8 mouse cellular contexts compared by ENCODE assay signal in genomic region chr11:77100137-77100937, GRCm38 (mm10). TPM values are rescaled to one million over a fixed set of nuclear protein-coding genes. Genes with fewer than 3 reads are reported as not detected.
A peak's percentile ranks its signal among the peaks of the same experiment; 100 is the strongest.
DNase-seq lines count a peak whose midpoint lies in the region; ATAC-seq and TF ChIP-seq lines count a peak whose summit lies in the region.

No protein-coding gene starts in this region.

- H3K4me1 ChIP-seq in CH12.LX (ENCODE audit: control insufficient read depth in 1 of 2, insufficient read depth in 2 of 2) = peaks cover 4 to 22% of the 10 kb centered on the region in 2 experiments
- H3K4me1 ChIP-seq in embryonic fibroblast, embryonic 13.5 days (ENCODE audit: control insufficient read depth, insufficient read depth, low read length) = no peaks in the 10 kb centered on the region
- H3K4me1 ChIP-seq in heart, embryonic 15.5 days (replicated peaks) = peaks cover 12% of the 10 kb centered on the region

- ATAC-seq in heart, embryonic 15.5 days (replicated peaks; ENCODE audit: insufficient number of reproducible peaks, insufficient read depth, low FRiP score, low read depth) = no peak

- H3K4me3 ChIP-seq in CH12.LX (replicated peaks in 1 of 3; ENCODE audit: low read depth in 2 of 3, low read length in 2 of 3, poor library complexity in 1 of 3) = no peak overlapping the region
- no peak overlapping the region for H3K4me3 ChIP-seq in embryonic fibroblast, embryonic 13.5 days (ENCODE audit: insufficient read depth, low read length)
- no peak overlapping the region for H3K4me3 ChIP-seq in heart, embryonic 15.5 days

- 17% methylated on average over 10 of the region's 10 CpGs for WGBS in heart, embryonic 15.5 days

- no peak overlapping the region for H3K27ac ChIP-seq in CH12.LX (ENCODE audit: insufficient read depth, low read depth)
- H3K27ac ChIP-seq in embryonic fibroblast, embryonic 13.5 days (ENCODE audit: insufficient read depth, low read length) = no peak overlapping the region
- no peak overlapping the region for H3K27ac ChIP-seq in heart, embryonic 15.5 days

- in situ Hi-C loops in CH12.LX (cut with MboI; ENCODE audit: low pct_ligation_motif_present, low pct_unique_long_range_greater_than_20kb, low sequenced_read_pairs) = loop anchor here (5.0 to 25.0 kb wide), 5 partner anchors 112 to 687 kb away; partner anchors contain the start of gene Gm10277

- H3K9me3 ChIP-seq in CH12.LX (replicated peaks; ENCODE audit: low read length) = no peaks in the 10 kb centered on the region
- no peaks in the 10 kb centered on the region for H3K9me3 ChIP-seq in heart, embryonic 15.5 days (replicated peaks)

- H3K27me3 ChIP-seq in CH12.LX (replicated peaks) = no peaks in the 10 kb centered on the region
- H3K27me3 ChIP-seq in heart, embryonic 15.5 days = no peaks in the 10 kb centered on the region

- no peaks in the 10 kb centered on the region for H3K36me3 ChIP-seq in CH12.LX (replicated peaks in 1 of 2; ENCODE audit: control insufficient read depth in 1 of 2, insufficient read depth in 1 of 2, low read length in 1 of 2)
- no peaks in the 10 kb centered on the region for H3K36me3 ChIP-seq in heart, embryonic 15.5 days

- peak overlapping the region; percentile 0; the same call in 1 of the 2 replicates for H3K4me2 ChIP-seq in CH12.LX (ENCODE audit: insufficient read depth, low read depth, poor library complexity, severe bottlenecking)
- peak overlapping the region; percentile 37; the same call in 1 of the 2 replicates for H3K4me2 ChIP-seq in heart, embryonic 15.5 days

- TF ChIP-seq POLR2A in CH12.LX (IDR thresholded peaks at IDR 0.05; ENCODE audit: low read depth, low read length) = no peak
- no peak for TF ChIP-seq POLR2A in embryonic fibroblast, embryonic 13.5 days (IDR thresholded peaks at IDR 0.05; ENCODE audit: low read depth, low read length)

- peak; percentile 79 for TF ChIP-seq EP300 in CH12.LX (IDR thresholded peaks at IDR 0.05; ENCODE audit: low read length)

- TF ChIP-seq CTCF in CH12.LX (conservative IDR thresholded peaks at IDR 0.05 in 1 of 2, IDR thresholded peaks at IDR 0.05 in 1 of 2; ENCODE audit: low read depth in 2 of 2, low read length in 2 of 2) = peak; percentile 97 to 99
- peak; percentile 58; the same call in 1 of the 2 replicates for TF ChIP-seq CTCF in embryonic fibroblast, embryonic 13.5 days (IDR thresholded peaks at IDR 0.05; ENCODE audit: borderline replicate concordance, insufficient read depth, low read length)

- no peaks in the 10 kb centered on the region for H3K79me2 ChIP-seq in CH12.LX (replicated peaks; ENCODE audit: control insufficient read depth, extremely low read depth, insufficient read depth, poor library complexity, severe bottlenecking)

- peak; percentile 94 for DNase-seq in CH12.LX (ENCODE audit: extremely low read depth)
- DNase-seq in adrenal gland, postnatal 4 days (ENCODE audit: low spot score in 2 of 2) = peak; percentile 54 to 60
- DNase-seq in layer of hippocampus, adult 9-10 months (ENCODE audit: low spot score) = peak; percentile 80
- DNase-seq in lung, postnatal 4 days = peak; percentile 61 to 87
- peak; percentile 65 for DNase-seq in right cerebral cortex, adult 18-20 months
- peak; percentile 50 for DNase-seq in urinary bladder, postnatal 10 days (ENCODE audit: low spot score)

- H3K9ac ChIP-seq in CH12.LX (ENCODE audit: insufficient read depth, low read depth) = no peak overlapping the region
- H3K9ac ChIP-seq in heart, embryonic 15.5 days = no peak overlapping the region

- dilution Hi-C loops in CH12.LX (cut with MboI; ENCODE audit: extremely low pct_ligation_motif_present, extremely low pct_unique_long_range_greater_than_20kb, low sequenced_read_pairs) = no loop called here

- TF ChIP-seq RAD21 in CH12.LX (IDR thresholded peaks at IDR 0.05; ENCODE audit: low read depth, low read length) = no peak; the same call in none of the 2 replicates

TF ChIP-seq in CH12.LX, 34 proteins besides CTCF, POLR2A, EP300 and RAD21:
- no peak for TF ChIP-seq UBTF (IDR thresholded peaks at IDR 0.05; ENCODE audit: low read depth, low read length)
- no peak; the same call in 1 of the 2 replicates for TF ChIP-seq JUND (conservative IDR thresholded peaks at IDR 0.05; ENCODE audit: low read depth, low read length)
- TF ChIP-seq MAFK (IDR thresholded peaks at IDR 0.05; ENCODE audit: insufficient replicate concordance, low read length) = 0 out of 2 replicates have a peak, but pooled peaks have one; percentile 51
- TF ChIP-seq NELFE (IDR thresholded peaks at IDR 0.05; ENCODE audit: low read depth, low read length) = no peak; the same call in 1 of the 2 replicates
- TF ChIP-seq TBP (conservative IDR thresholded peaks at IDR 0.05; ENCODE audit: low read depth, low read length) = 0 out of 2 replicates have a peak, but pooled peaks have one; percentile 29
- TF ChIP-seq NRF1 (IDR thresholded peaks at IDR 0.05; ENCODE audit: low read depth, low read length) = peak; percentile 50
- TF ChIP-seq MYC (IDR thresholded peaks at IDR 0.05; ENCODE audit: low read depth, low read length) = peak; percentile 86
- TF ChIP-seq IRF4 (IDR thresholded peaks at IDR 0.05; ENCODE audit: low read depth, low read length) = peak; percentile 71
- no peak for TF ChIP-seq ZMIZ1 (IDR thresholded peaks at IDR 0.05; ENCODE audit: low read depth, low read length)
- TF ChIP-seq PAX5 (IDR thresholded peaks at IDR 0.05; ENCODE audit: low read length) = no peak
- no peak for TF ChIP-seq KAT2A (IDR thresholded peaks at IDR 0.05; ENCODE audit: insufficient replicate concordance, low read length)
- TF ChIP-seq MAX (IDR thresholded peaks at IDR 0.05; ENCODE audit: low read length) = peak; percentile 92
- TF ChIP-seq ELF1 (IDR thresholded peaks at IDR 0.05; ENCODE audit: low read depth, low read length) = peak; percentile 70
- no peak for TF ChIP-seq ZKSCAN1 (IDR thresholded peaks at IDR 0.05; ENCODE audit: borderline replicate concordance, low read depth, low read length)
- peak; percentile 99 for TF ChIP-seq SMC3 (IDR thresholded peaks at IDR 0.05; ENCODE audit: low read depth, low read length)
- TF ChIP-seq GABPA (IDR thresholded peaks at IDR 0.05; ENCODE audit: insufficient replicate concordance, low read depth, low read length) = no peak
- peak; percentile 54; the same call in 1 of the 2 replicates for TF ChIP-seq MEF2A (IDR thresholded peaks at IDR 0.05; ENCODE audit: borderline replicate concordance, low read depth, low read length)
- no peak for TF ChIP-seq ZNF384 (IDR thresholded peaks at IDR 0.05; ENCODE audit: low read depth, low read length)
- TF ChIP-seq SIN3A (IDR thresholded peaks at IDR 0.05; ENCODE audit: low read length) = peak; percentile 83; the same call in 1 of the 2 replicates
- TF ChIP-seq TCF12 (IDR thresholded peaks at IDR 0.05; ENCODE audit: low read depth, low read length) = peak; percentile 82
- peak; percentile 79; the same call in 1 of the 2 replicates for TF ChIP-seq MXI1 (IDR thresholded peaks at IDR 0.05; ENCODE audit: low read depth, low read length)
- no peak for TF ChIP-seq CHD1 (IDR thresholded peaks at IDR 0.05; ENCODE audit: low read depth, low read length)
- peak; percentile 47; the same call in 1 of the 2 replicates for TF ChIP-seq BHLHE40 (IDR thresholded peaks at IDR 0.05; ENCODE audit: low read depth, low read length)
- TF ChIP-seq E2F4 (IDR thresholded peaks at IDR 0.05; ENCODE audit: insufficient replicate concordance, low read depth, low read length) = 0 out of 2 replicates have a peak, but pooled peaks have one; percentile 35
- no peak for TF ChIP-seq USF1 (IDR thresholded peaks at IDR 0.05; ENCODE audit: low read depth, low read length)
- peak; percentile 60 for TF ChIP-seq ETS1 (conservative IDR thresholded peaks at IDR 0.05; ENCODE audit: low read depth, low read length)
- peak; percentile 82 for TF ChIP-seq MAZ (IDR thresholded peaks at IDR 0.05; ENCODE audit: low read depth, low read length)
- peak; percentile 97 for TF ChIP-seq ZC3H11A (IDR thresholded peaks at IDR 0.05; ENCODE audit: low read depth, low read length)
- TF ChIP-seq RCOR1 (conservative IDR thresholded peaks at IDR 0.05; ENCODE audit: low read depth, low read length) = peak; percentile 75; the same call in 1 of the 2 replicates
- peak; percentile 75; the same call in 1 of the 2 replicates for TF ChIP-seq CHD2 (IDR thresholded peaks at IDR 0.05; ENCODE audit: low read length)
- peak; percentile 43 for TF ChIP-seq HCFC1 (IDR thresholded peaks at IDR 0.05; ENCODE audit: low read depth, low read length)
- TF ChIP-seq USF2 (conservative IDR thresholded peaks at IDR 0.05; ENCODE audit: low read depth, low read length) = no peak
- TF ChIP-seq JUN (IDR thresholded peaks at IDR 0.05; ENCODE audit: insufficient read depth, low read depth, low read length) = no peak
- no peak for TF ChIP-seq POLR2AphosphoS2 (IDR thresholded peaks at IDR 0.05; ENCODE audit: low read depth, low read length)

RNA-seq across cellular contexts. Expression of gene Nsrp1, which starts 22.1 kb away (rescaled TPM):
- total RNA-seq in CH12.LX (2012; rRNA removed) = 17.6 and 21.9 TPM in 2 replicates
- 8.8 and 9.3 TPM in 2 replicates for total RNA-seq in CH12.LX (2014; rRNA removed)
- 45.7 and 58.4 TPM in 2 replicates for polyA plus RNA-seq in CH12.LX (2012; ENCODE audit: insufficient read length, low read depth)
- total RNA-seq in adrenal gland, postnatal 4 days (2021) = 10 to 100 TPM; 23.9 to 29.7 TPM
- 19.4 and 23.8 TPM in 2 replicates for polyA plus RNA-seq in embryonic fibroblast, embryonic 13.5 days (2011; ENCODE audit: insufficient read length, low read depth, missing spikeins)
- polyA plus RNA-seq in heart, embryonic 15.5 days (2015; fragmentation: Nextera tagmentation; extraction: Ambion mirVana) = 42.6 and 56.0 TPM in 2 replicates
